Mouse (Mus musculus) liver, embryonic 14.5 days (tissue): ENCODE data around the gene Smarcb1.

Experiments
- CTCF ChIP-seq: IDR thresholded peaks from 2 replicates; pipeline ENCODE4 v1.5.1; 2016; ENCODE audit warnings: antibody characterized with exemption, low read depth, control low read depth
- EP300 ChIP-seq: IDR thresholded peaks from 2 replicates; pipeline ENCODE4 v1.6.1; 2016; ENCODE audit warnings: antibody characterized with exemption, low read depth

GRCm38 (mm10) chr10:75895730-75896129 lies 25.7 kb downstream of the Smarcb1 start:
- TF ChIP-seq CTCF = no peak
- no peak for TF ChIP-seq EP300
